Mouse (Mus musculus) cerebellum, adult 2 months (tissue): ENCODE measurements around the gene Zfp219. TPM values are rescaled to one million over a fixed set of nuclear protein-coding genes. Genes with fewer than 3 reads are reported as not detected.
"Not testable (repeated sequence)": the region's sequence is repeated elsewhere in the genome, so short reads cannot be mapped to it uniquely, and the experiment has no call there.

Experiments
- DNase-seq, 2 experiments: peaks; one replicate each; pipeline ENCODE4 v3.0.0; 2021
- H3K27ac ChIP-seq: fragments of 200-500 bp; 2 replicates; pipeline ENCODE4 v1.5.1; 2012; ENCODE audit warnings: low read length, control low read depth, inconsistent platforms; ENCODE audit not compliant: insufficient read depth
- H3K27me3 ChIP-seq: fragments of 200-500 bp; 2 replicates; pipeline ENCODE4 v1.6.1; 2012; ENCODE audit warnings: inconsistent platforms, mild to moderate bottlenecking, low read length, moderate library complexity; ENCODE audit not compliant: control insufficient read depth, insufficient read depth
- H3K4me1 ChIP-seq: fragments of 200-500 bp; 2 replicates; pipeline ENCODE4 v1.6.1; 2011; ENCODE audit warnings: low read length; ENCODE audit not compliant: control insufficient read depth, insufficient read depth
- H3K4me3 ChIP-seq: fragments of 200-500 bp; replicated peaks from 2 replicates; pipeline ENCODE3; 2011; ENCODE audit warnings: mild to moderate bottlenecking, low read depth, low read length, control low read depth; ENCODE audit not compliant: insufficient read depth
- CTCF ChIP-seq: fragments of 200-500 bp; IDR thresholded peaks from 2 replicates; pipeline ENCODE4 v1.5.1; 2011; ENCODE audit warnings: low read depth, mild to moderate bottlenecking, control low read depth, low read length, moderate library complexity, borderline replicate concordance; ENCODE audit not compliant: insufficient read depth
- POLR2A ChIP-seq: fragments of 200-500 bp; IDR thresholded peaks from 2 replicates; pipeline ENCODE4 v1.6.1; 2011; ENCODE audit warnings: low read length, control low read depth, borderline replicate concordance; ENCODE audit not compliant: insufficient read depth
- WGBS: fragments of 180-500 bp; shearing (Covaris S2); methylation state at CpG from one replicate; pipeline ENCODE4 v1.1.7; 2018; 5-methylcytosine and 5-hydroxymethylcytosine counted together
- polyA plus RNA-seq: library from polyadenylated mRNA; depleted of rRNA; stranded (reverse); fragments of >200 nt; gene quantifications from 2 replicates; pipeline ENCODE4 v1.2.3, GENCODE M21; 2012

Zfp219 gene
- polyA plus RNA-seq, 1 experiment, result 184 TPM

DNA sequence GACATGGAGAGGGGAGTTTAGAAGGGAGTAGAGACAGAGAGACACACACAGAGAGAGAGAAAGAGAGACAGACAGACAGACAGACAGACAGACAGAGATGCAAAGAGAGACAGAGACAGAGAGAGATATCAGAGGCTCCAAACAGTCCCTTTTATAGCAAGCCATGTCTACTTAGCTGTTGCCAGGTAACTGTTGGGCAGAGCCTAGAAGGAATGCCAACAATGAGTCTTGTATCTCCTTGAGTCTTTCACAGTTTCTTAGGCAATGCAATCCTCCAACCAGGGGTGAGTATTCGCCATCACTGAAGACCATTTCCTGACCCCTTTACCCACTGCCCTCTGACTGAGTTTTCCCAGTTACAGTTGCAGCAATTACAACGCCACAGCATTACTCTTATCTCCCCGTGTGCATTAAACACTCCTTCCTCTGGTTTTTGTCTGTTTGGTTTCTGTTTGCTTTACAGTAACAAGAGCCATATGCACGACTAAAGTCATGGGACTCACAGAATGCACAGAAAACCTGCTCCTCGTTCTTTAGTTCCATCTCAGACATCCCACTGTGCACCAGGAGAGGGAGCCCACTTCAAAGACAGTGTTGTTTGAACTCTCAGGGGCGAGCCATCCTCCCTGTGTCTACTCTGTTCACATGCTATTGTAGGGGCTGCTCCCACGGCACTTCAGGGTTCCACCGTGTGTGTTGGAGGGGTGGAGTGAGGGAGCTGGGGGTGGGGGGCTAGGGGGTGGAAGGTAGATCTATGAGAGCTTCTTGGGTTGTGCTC, 24.6 kb upstream of the Zfp219 start:
- WGBS, result 16% methylated on average over 8 of the region's 8 CpGs
- Histone ChIP-seq H3K27me3 (no peaks in the 10 kb centered on the region), H3K27ac (no peak overlapping the region), H3K4me3 (no peak overlapping the region), H3K4me1 (peaks cover 8% of the 10 kb centered on the region; the same call in 1 of the 2 replicates)
- peak; percentile 58 to 61 for DNase-seq
- TF ChIP-seq POLR2A (no peak), CTCF (peak; percentile 65; the same call in 1 of the 2 replicates)

DNA sequence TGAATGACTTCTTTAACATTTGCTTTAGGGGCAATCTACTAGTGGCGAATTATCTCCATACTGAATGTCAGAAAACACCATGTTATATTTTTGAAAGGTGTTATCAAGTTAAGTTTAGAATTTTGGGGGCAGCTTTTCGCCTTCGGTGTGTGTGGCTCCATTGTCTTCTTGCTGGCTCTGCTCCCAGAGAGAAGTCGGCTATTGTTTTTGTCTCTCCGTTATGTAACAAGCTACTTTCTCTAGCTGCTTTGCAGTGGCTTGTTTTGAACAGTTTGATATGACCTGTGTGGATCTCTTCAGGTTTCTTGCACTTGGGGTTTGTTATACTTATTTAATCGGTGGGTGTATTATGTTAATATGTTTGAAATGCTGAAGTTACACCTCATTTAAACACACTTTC, 22.9 kb upstream of the Zfp219 start:
- Histone ChIP-seq H3K4me1 (peaks cover 8% of the 10 kb centered on the region; the same call in 1 of the 2 replicates), H3K27ac (no peak overlapping the region), H3K27me3 (no peaks in the 10 kb centered on the region), H3K4me3 (no peak overlapping the region)
- WGBS, result 44% methylated on average over 6 of the region's 6 CpGs
- TF ChIP-seq POLR2A (no peak), CTCF (no peak)
- no peak for DNase-seq

DNA sequence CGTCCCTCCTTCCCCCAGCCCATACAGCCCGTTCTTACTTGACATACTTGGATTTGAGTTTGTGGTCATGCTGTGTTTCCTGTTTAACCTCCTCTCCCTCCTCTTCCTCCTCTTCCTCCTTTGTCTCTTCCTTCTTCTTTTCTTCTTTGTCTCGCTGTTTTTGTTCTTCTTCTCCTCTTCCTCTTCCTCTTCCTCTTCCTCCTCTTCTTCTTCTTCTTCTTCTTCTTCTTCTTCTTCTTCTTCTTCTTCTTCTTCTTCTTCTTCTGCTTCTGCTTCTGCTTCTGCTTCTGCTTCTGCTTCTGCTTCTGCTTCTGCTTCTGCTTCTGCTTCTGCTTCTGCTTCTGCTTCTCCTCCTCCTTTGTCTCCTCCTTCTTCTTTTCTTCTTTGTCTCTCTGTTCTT, 21.8 kb upstream of the Zfp219 start, which contains the start of gene Olfr221:
Gene Olfr221 (minus strand): TSS at position 101 of the 400 bp plus-strand sequence.
- DNase-seq, H3K4me1 ChIP-seq, H3K27ac ChIP-seq, H3K4me3 ChIP-seq, H3K27me3 ChIP-seq: not testable (repeated sequence)
- WGBS, result 66% methylated on average over 3 of the region's 3 CpGs

DNA sequence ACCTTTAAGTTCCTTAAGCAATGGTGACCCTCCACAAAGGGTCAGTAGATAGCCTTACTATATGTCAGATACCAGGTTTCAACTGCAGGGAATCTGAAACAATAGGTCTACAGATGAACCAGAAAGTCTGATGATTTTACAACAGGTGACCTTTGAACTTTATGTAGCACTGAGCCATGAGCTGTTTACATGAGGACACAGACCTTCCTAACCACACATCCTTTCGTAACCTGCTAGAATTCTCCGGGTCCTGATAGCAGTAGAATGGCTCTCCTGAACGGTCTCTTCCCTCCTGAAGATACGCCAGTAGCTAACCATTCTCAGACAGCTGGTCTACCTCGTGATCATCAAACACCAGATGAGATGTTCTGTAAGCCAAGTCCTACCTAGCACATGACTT, 18.8 kb upstream of the Zfp219 start:
- Histone ChIP-seq H3K4me1 (no peaks in the 10 kb centered on the region), H3K4me3 (no peak overlapping the region), H3K27ac (no peak overlapping the region), H3K27me3 (no peaks in the 10 kb centered on the region; the same call in 1 of the 2 replicates)
- DNase-seq, result no peak
- WGBS, result 85% methylated on average over 5 of the region's 5 CpGs
- no peak for TF ChIP-seq POLR2A
- TF ChIP-seq CTCF, result no peak

DNA sequence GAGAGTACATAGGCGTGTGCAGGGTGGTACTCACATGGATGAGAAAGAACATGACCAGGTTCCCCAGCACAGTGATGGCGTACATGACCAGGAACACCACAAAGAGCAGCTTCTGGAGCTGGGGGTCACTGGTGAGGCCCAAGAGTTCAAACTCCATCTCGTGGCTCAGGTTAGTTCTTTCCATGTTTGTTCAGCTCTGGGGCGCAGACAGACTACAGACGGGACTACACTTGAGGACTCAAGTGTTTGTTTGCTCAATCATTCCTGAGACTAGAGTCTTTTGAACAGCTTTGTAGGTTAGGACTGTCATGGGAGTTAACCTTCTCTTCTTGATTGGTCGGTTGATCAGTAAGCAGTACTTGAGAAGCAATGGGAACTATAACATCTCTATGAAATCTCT, 15.4 kb upstream of the Zfp219 start:
- no peak for DNase-seq
- no peaks in the 10 kb centered on the region; the same call in 1 of the 2 replicates for H3K27me3 ChIP-seq
- no peak overlapping the region for H3K27ac ChIP-seq
- WGBS, result 91% methylated on average over 6 of the region's 6 CpGs
- no peaks in the 10 kb centered on the region for H3K4me1 ChIP-seq
- no peak overlapping the region for H3K4me3 ChIP-seq
- TF ChIP-seq POLR2A (no peak), CTCF (no peak)

DNA sequence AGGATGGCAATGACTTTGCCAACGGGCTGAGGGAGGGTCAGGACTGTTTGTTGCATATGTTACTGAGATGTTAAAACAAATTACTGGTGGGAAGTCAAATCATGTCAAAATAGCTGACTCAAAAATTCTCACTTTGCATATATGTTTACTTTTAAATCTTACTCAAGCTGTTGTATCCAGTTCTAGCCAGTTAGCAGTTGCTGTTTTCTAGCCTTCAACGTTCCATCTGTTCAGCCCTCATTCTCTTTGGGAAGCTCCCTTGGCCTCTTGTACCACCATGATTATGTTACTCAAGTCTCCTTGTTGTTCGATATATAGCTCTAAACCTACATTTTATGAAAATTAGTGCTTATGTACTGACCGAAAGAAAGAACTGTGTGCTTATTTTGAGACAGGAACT, 5.8 kb upstream of the Zfp219 start:
- no peaks in the 10 kb centered on the region for H3K27me3 ChIP-seq
- H3K4me3 ChIP-seq, result no peak overlapping the region
- 89% methylated on average over 4 of the region's 4 CpGs for WGBS
- DNase-seq, result no peak
- H3K27ac ChIP-seq, result no peak overlapping the region
- peaks cover 13% of the 10 kb centered on the region; the same call in 1 of the 2 replicates for H3K4me1 ChIP-seq
- TF ChIP-seq CTCF (no peak), POLR2A (no peak)

DNA sequence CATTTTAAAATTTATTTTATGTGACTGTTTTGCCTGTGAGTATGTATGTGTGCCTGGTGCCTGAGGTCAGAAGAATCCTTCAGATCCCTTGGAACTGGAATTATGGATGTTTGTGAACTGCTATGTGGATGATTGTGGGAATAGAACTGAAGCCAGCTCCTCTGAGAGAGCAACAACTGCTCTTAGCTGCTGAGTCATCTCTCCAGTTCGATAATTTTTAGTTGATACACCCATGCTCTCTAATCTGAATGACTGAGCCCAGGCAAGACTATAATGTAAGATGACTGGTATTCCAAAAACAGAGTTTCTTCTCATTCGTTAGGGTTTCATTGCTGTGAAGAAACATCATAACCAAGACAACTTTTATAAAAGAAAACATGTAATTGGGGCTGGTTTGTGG, 3.6 kb upstream of the Zfp219 start:
- 73% methylated on average over 2 of the region's 2 CpGs for WGBS

More for the DNA sequence above, 3.6 kb upstream of the Zfp219 start:
- Histone ChIP-seq H3K4me3 (no peak overlapping the region), H3K27ac (no peak overlapping the region), H3K27me3 (no peaks in the 10 kb centered on the region), H3K4me1 (peaks cover 16% of the 10 kb centered on the region; the same call in 1 of the 2 replicates)
- DNase-seq, result no peak
- no peak for TF ChIP-seq POLR2A
- TF ChIP-seq CTCF, result no peak
